Mouse (Mus musculus): ENCODE measurements around the gene Vrk2. TPM values are rescaled to one million over a fixed set of nuclear protein-coding genes. Genes with fewer than 3 reads are reported as not detected.
A peak's percentile ranks its signal among the peaks of the same experiment; 100 is the strongest.

The Vrk2 gene
- 11.6 and 12.2 TPM in 2 replicates for total RNA-seq (2021)
- long read RNA-seq, experiment 1, transcript Vrk2-201 (13 exons, 1,889 nt): major isoform, 5 of 9 reads
- long read RNA-seq, experiment 1, partial matches to known transcripts: 1 of 9 reads
- long read RNA-seq, experiment 1, other reads (novel, unspliced or antisense): 3 of 9 reads
- long read RNA-seq, experiment 2, partial matches to known transcripts: 0 of 7 reads
- long read RNA-seq, experiment 2, other reads (novel, unspliced or antisense): 3 of 7 reads

DNA sequence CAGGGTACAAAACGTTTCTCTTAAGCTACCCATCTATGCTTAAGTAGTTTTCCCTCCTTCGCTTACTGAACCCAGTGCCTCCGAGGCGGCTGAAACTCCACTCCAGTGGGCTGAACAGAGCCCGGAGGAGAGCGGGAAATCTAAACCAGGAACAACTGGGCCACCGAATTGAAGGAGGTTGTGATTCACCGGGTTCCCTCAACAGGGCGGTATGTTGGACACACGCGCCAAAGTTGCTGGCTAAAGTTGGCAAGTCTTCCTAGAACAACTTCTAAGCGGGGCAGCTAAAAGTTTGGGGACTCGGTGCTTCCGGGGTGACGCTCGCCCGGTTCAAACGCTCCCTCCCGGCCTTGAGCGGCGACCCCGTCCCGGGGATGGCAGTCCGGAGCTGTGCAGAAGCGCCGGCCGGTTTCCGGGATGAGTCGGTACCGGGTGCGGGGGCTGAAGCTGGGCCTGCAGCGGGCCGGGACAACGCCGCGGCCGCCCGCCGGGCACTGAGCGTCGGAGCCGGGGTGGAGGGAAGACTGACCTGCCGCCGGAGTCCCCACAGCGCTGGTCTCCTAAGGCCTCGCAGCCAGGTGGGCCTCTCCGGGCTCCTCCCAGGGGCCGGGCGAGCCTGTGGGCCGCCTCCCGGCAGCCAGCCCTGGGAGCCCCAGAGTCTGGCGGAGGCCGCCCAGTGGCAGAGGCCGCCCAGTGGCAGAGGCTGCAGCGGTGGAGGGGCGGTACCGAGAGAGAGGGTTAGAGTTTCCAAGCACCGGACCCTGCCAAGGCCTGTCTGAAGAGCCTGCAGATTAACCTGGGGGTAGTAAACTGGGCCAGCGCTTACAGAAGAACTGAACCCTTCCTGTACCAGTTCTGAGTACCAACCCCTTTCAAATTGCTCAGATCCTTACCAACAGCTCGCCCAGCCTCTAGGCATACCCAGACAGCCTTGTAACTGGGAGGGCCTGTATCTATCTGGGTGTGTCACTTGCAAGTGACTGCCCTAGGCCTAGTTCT is at the start of gene Vrk2, which contains the start of gene Gm6899:
Gene Vrk2, minus strand, starts transcription at position 939 of the 999 bp plus-strand sequence.
Gene Gm6899, plus strand, starts transcription at position 181 of the 999 bp plus-strand sequence.
- peak; percentile 92 for DNase-seq

- DNase-seq: no peak
These were observed 48.3 kb upstream of the Vrk2 start for GRCm38 (mm10) chr11:26642141-26642540.

DNA sequence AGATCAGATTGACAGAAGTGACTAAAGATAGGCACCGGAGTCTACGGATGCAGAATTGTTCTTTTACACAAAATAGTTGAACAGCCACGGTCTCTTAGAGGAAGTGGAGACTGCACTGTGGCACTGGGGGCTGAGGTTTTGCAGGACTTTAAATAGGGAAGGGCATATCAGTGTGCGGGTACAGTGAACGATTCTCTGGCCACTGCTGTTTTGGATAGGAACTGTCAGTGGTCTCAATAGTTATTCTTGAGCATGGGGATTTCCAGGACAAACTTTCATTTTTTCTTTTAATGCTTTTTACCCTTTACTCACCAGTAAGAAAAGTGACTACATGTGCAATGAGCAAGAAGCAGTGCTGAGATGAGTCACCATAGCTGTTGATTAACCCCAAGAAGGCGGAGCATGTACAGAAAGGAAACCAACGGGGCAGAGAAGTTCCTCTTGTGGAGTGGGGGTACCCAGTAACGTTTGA is 46.6 kb upstream of the Vrk2 start:
- no peak for DNase-seq

- DNase-seq: no peak
These were observed 42.4 kb upstream of the Vrk2 start for GRCm38 (mm10) chr11:26636239-26636638.

- no peak for DNase-seq
These were observed 28.9 kb upstream of the Vrk2 start for GRCm38 (mm10) chr11:26622727-26623126.

DNA sequence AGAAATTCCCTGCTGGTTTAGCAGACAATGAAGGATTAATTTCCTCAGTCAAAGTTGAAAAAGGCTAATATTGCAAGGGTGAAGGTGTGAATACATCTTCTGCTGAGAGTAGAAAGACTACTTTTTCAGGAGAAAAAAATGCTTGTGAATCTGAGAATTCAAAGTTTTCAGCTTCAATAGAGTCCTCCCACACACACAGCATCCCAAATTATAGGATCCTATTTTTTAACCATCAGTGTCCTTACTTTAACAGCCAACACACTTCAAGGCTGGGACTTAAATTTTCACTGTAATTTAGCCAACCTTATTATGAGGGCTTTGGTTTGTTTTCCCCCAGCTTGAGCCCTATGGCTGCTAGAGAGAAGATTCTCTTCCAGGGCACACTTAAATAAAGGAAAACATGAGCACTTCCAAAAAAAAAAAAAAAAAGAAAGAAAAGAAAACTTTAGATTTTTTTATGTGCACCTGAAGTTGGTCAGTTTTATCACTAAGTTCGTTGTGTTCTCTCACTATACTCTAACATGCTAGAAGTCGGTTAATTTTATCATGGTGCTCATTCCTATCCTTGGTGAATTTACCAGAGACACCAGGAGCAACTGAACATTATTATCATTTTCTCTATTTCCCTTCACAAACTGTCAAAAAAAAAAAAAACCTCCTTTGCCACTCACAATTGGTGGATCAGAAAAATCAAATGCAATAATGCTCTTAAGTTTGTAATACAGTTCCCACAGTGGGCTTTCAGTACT is 24.9 kb upstream of the Vrk2 start:
- DNase-seq: no peak

DNA sequence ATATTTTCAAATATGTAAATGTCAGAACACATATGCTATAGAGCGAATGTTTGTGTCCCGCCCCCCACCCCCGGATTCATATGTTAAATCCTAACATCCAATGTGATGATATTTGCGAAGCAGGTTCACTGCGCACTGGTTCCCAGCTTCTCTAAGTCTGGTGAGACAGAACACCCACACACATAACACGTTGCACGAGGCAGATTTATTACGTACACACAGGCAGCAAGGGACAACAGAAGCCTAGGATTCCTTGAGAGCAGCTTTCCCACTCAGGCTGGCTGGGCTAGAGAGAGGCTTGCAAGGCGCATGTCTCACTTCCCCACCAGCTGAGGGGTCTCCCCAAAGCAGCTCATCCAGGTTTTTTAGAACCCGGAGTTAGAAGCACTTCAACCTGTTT is 15.0 kb upstream of the Vrk2 start:
- DNase-seq: no peak

DNA sequence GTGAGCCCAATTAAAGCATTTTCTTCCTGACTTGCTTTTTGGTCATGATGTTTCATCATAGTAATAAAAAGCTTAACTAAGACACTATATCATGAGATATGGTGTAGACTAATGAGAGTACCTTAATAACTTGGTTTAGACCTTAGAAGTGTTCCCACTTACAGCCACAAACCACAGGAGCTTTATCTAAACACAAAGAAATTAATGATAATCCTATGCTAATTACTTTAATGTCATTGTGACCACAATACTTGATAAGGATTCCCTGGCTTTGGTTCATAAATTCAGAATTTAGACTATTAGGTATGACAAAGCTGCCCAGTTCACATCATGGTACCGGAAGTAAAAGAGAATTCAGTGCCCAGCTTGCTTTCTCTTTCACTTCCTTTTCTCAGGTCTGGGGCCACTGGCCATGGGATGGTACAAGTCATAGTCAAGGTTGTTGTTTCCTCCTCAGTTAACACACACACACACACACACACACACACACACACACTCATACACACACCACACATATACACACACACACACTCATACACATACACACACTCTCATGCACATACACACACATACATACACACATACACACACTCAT is 10.4 kb upstream of the Vrk2 start:
- no peak for DNase-seq

DNA sequence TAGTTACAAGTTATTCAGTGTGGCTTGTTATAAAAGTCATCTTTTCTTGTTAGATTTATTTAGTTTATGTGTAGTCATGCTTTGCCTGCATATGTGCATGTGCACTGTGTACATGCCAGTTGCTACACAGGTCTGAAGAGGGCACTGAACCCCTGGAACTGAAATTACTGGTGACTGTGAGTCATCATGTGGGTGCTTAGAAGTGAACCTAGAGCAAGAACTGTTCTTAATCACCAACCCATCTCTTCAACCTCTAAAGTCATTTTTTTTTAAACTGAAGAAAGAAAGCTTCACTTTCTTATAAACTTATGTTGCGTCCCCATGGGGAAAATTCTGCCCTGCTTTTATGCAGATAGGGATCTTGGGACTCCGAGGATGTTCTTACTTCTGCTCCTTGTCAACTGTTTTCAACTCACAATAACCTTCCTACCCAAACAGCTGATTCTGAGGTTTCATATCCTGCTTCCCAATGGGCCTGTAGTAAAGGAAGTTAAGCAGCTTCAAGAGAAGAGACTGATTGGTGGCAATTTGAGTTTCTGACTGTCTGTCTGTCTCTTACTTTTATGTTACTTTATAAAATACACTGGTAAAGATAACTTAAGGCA is 7.9 kb upstream of the Vrk2 start:
- DNase-seq: no peak

- DNase-seq: no peak
These were observed 6.9 kb upstream of the Vrk2 start for GRCm38 (mm10) chr11:26600692-26601091.

- no peak for DNase-seq
These were observed 5.1 kb upstream of the Vrk2 start for GRCm38 (mm10) chr11:26598876-26599275.

- no peak for DNase-seq
These were observed 4.0 kb upstream of the Vrk2 start for GRCm38 (mm10) chr11:26597761-26598160.

DNA sequence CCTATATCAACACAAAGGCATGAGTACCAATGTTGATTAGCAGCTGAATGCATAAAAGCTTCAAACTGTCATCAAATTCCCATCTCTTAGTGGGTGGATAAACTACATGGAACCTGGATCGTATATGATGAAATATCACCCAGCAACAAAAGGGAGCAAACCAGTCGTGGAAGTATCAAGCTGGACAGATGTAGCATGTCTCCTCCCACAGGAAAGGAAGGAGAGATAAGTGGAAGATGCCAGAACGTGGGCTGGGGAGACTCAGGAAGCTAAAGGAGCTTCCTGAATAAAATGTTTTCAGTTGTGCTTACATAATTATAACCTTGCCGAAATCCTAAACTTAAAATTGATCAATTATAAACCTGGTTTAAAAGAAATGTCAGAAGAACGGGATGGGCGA is 3.3 kb upstream of the Vrk2 start:
- no peak for DNase-seq

GRCm38 (mm10) chr11:26596186-26596585 is 2.4 kb upstream of the Vrk2 start:
- DNase-seq: no peak

- no peak for DNase-seq
These were observed 688 bp upstream of the Vrk2 start for GRCm38 (mm10) chr11:26594487-26594886.

- no peak for DNase-seq
These were observed 1.3 kb downstream of the Vrk2 start for GRCm38 (mm10) chr11:26592395-26593053.

GRCm38 (mm10) chr11:26587184-26587524 is 6.6 kb downstream of the Vrk2 start:
- no peak for DNase-seq

DNA sequence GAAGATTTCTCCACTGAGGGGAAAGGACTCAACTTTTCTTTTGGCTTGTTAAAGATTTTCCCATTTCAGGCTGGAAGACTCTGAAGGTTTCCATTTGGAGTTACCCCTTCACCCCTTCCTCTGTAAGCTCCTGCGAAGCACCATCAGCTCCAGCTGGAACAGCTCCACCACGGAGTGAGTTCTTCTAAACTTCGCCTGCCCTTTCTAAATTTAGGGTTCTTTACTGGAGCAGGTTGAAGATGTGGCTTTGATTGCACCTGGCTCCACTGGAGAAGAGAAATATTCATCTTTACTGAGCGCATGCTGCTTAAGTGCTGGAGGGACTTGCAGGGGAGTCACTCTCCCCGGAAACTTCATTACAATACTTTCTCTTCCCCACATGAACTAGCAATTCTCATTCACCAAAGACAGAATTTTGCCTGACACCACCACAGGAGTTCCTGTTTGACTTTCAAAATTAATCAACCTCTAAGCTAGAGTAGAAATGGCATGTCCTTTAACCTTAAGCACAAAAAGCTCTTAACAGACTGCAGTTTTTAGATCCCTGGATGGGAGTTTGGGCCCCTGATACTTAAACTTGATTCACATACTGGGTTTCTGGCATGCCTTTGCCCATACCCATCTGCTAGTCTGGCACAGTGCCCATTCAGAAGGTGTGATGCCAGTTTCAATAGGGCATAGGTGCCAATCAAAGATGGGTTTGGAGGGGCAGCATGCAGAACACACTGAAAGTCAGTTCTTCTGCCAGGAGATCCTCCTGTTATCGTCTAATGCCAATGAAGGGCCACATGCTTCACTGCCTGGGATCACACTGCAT is 7.2 kb downstream of the Vrk2 start:
- DNase-seq: no peak

- DNase-seq: no peak
These were observed 8.1 kb downstream of the Vrk2 start for GRCm38 (mm10) chr11:26585409-26586366.
